Mouse (Mus musculus) C2C12 (cell line): ENCODE data around the gene Trmt11. TPM values are rescaled to one million over a fixed set of nuclear protein-coding genes. Genes with fewer than 3 reads are reported as not detected.

Source experiments
- H3K27me3 ChIP-seq: one replicate; pipeline ENCODE4 v1.6.1; 2011; ENCODE audit not compliant: control insufficient read depth, insufficient read depth, insufficient read length
- H3K36me3 ChIP-seq: one replicate; pipeline ENCODE4 v1.6.1; 2011; ENCODE audit not compliant: control insufficient read depth, insufficient read depth
- H3K4me3 ChIP-seq: one replicate; pipeline ENCODE4 v1.5.1; 2011; ENCODE audit warnings: mild to moderate bottlenecking, control low read depth; ENCODE audit not compliant: poor library complexity, insufficient read depth, severe bottlenecking
- H3K79me2 ChIP-seq: one replicate; pipeline ENCODE4 v1.6.1; 2011; ENCODE audit not compliant: control insufficient read depth, insufficient read depth
- H3K79me3 ChIP-seq: one replicate; pipeline ENCODE4 v1.6.1; 2011; ENCODE audit warnings: low read depth, control low read depth
- H3ac ChIP-seq: one replicate; pipeline ENCODE3; 2011; ENCODE audit warnings: low read depth; ENCODE audit not compliant: control insufficient read depth, insufficient read length
- CEBPB ChIP-seq: IDR thresholded peaks from one replicate; pipeline ENCODE4 v1.6.1; 2011; ENCODE audit warnings: low read depth, mild to moderate bottlenecking, control low read depth, moderate library complexity
- CTCF ChIP-seq: IDR thresholded peaks from one replicate; pipeline ENCODE4 v1.5.1; 2011; ENCODE audit not compliant: control insufficient read depth, insufficient read depth, insufficient read length
- FOSL1 ChIP-seq: IDR thresholded peaks from one replicate; pipeline ENCODE4 v1.8.0; 2011; ENCODE audit warnings: mild to moderate bottlenecking, low read length; ENCODE audit not compliant: poor library complexity, insufficient read depth, severe bottlenecking
- MAX ChIP-seq: IDR thresholded peaks from one replicate; pipeline ENCODE4 v1.6.1; 2011; ENCODE audit warnings: mild to moderate bottlenecking, control low read depth
- MYOD1 ChIP-seq: IDR thresholded peaks from one replicate; pipeline ENCODE4 v1.6.1; 2011; ENCODE audit warnings: low read depth; ENCODE audit not compliant: control insufficient read depth, insufficient read length
- MYOG ChIP-seq: IDR thresholded peaks from one replicate; pipeline ENCODE4 v1.6.1; 2011; ENCODE audit not compliant: control insufficient read depth, insufficient read length; ENCODE audit errors: extremely low read depth
- USF1 ChIP-seq: IDR thresholded peaks from one replicate; pipeline ENCODE4 v1.6.1; 2011; ENCODE audit warnings: low read depth, mild to moderate bottlenecking, control low read depth, moderate library complexity
- polyA plus RNA-seq: library from polyadenylated mRNA; unstranded; fragments of >200 nt; fragmentation: generic; extraction: Trizol; gene quantifications from one replicate; pipeline ENCODE4 v1.2.1, GENCODE M21; 2012; ENCODE audit warnings: missing spikeins

Gene Trmt11
- polyA plus RNA-seq, 1 experiment, result 2.6 TPM

GRCm38 (mm10) chr10:30577670-30578280 lies 22.8 kb downstream of the Trmt11 start:
- H3K27me3 ChIP-seq, result no peaks in the 10 kb centered on the region
- no peak for TF ChIP-seq MYOG
- no peak for TF ChIP-seq USF1
- no peak for TF ChIP-seq FOSL1
- no peak for TF ChIP-seq MYOD1
- TF ChIP-seq MAX, result no peak
- TF ChIP-seq CEBPB, result no peak

DNA sequence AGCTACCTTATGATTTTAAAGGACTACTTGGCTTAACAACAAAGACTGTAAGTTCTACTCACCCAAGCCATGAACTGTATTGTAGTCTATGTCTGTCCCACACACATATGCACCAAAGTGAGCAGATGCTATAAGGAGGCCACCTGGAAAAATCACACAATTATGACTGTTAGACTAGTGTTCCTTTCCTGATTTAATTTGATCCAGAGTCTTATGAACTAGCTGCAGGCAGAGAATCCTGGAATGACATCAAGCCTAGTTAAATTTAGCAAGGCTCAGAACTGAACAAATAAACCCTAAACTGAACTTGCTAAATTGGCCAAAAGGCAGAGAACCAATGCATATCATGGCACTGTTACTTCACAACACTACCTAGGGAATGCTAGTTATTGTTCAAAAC lies 34.2 kb downstream of the Trmt11 start:
- H3K36me3 ChIP-seq, result peaks cover 72% of the 10 kb centered on the region
- H3K79me2 ChIP-seq, result no peaks in the 10 kb centered on the region
- no peaks in the 10 kb centered on the region for H3K79me3 ChIP-seq
- H3ac ChIP-seq, result no peak overlapping the region
- H3K27me3 ChIP-seq, result no peaks in the 10 kb centered on the region
- H3K4me3 ChIP-seq, result no peak overlapping the region
- TF ChIP-seq MYOD1 (no peak), MYOG (no peak), USF1 (no peak), CTCF (no peak), FOSL1 (no peak), CEBPB (no peak), MAX (no peak)

More at GRCm38 (mm10) chr10:30577670-30578280, 22.8 kb downstream of the Trmt11 start:
- H3ac ChIP-seq, result no peak overlapping the region
- H3K4me3 ChIP-seq, result no peak overlapping the region
- H3K79me2 ChIP-seq, result peaks cover 44% of the 10 kb centered on the region
- peaks cover 34% of the 10 kb centered on the region for H3K36me3 ChIP-seq
- peaks cover 20% of the 10 kb centered on the region for H3K79me3 ChIP-seq

DNA sequence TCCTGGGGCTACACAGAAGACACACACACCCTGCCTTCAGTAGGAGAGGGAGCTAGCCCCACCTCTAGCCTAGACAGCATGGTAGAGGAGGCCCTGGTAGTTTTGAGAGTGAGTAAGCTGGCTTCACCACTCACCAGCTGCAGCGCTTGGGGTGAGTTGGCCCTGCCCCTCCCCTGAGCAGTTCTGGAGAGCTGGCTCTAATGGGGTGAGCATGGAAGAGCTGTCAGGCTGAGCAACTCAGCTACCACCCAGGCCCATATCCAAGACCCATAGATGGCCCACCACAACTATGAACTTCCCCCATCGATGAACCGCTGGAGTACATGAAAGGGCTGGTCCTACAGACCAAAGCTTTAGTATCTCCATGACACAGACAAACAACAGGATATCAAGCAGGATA lies 35.9 kb downstream of the Trmt11 start:
- TF ChIP-seq MYOD1 (no peak), MYOG (no peak), USF1 (no peak), MAX (no peak), CEBPB (no peak), CTCF (no peak), FOSL1 (no peak)
- H3K36me3 ChIP-seq, result peaks cover 88% of the 10 kb centered on the region
- no peaks in the 10 kb centered on the region for H3K79me2 ChIP-seq
- no peak overlapping the region for H3K4me3 ChIP-seq
- H3K79me3 ChIP-seq, result no peaks in the 10 kb centered on the region
- no peak overlapping the region for H3ac ChIP-seq
- H3K27me3 ChIP-seq, result no peaks in the 10 kb centered on the region

DNA sequence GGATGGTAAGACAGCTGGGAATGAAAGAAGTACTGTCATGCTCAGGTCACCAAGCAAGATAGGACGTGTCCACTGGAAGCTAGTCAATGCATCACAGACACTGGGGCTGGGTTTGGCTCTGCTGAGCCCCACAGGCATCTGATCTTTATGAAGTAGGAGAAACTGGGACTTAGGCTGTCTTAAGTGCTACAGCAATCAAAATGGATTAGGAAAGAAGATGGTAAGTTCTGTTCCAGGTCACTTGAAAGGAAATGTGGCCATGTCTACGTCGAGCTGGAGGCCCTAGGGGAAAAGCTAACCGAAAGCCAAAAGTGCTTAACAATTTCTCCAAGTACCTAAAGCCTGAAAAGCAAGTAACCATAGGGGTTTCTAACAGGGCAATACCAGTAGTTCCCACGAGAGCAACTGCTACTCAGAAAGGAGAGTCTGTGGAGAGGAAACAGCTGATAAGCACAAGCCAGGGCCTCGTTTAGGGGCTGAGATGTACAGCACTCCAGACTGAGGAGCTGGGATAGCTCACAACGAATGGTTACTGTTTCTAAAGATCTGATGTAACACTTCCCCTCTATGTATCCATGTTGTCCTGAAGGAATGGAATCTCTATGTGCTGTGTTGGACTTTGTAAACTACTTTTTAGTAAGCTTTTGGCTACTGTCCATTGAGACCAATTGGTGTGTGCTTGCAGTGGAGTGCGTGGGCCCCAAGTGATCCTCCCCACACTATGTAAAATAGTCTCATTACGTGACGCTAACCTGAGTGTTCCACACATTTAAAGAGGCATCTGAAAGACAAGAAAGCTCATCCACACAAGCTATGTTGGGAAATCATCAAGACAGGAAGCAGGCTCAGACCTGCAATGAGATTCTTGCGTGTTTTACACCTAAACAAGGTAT lies 44.6 kb downstream of the Trmt11 start:
- Histone ChIP-seq H3K4me3 (no peak overlapping the region), H3K36me3 (peaks cover 65% of the 10 kb centered on the region), H3K79me3 (no peaks in the 10 kb centered on the region), H3K79me2 (no peaks in the 10 kb centered on the region), H3K27me3 (no peaks in the 10 kb centered on the region), H3ac (no peak overlapping the region)
- TF ChIP-seq MAX, result no peak
- TF ChIP-seq USF1, result no peak
- no peak for TF ChIP-seq CTCF
- TF ChIP-seq MYOD1, result no peak
- no peak for TF ChIP-seq FOSL1
- TF ChIP-seq CEBPB, result no peak
- TF ChIP-seq MYOG, result no peak

DNA sequence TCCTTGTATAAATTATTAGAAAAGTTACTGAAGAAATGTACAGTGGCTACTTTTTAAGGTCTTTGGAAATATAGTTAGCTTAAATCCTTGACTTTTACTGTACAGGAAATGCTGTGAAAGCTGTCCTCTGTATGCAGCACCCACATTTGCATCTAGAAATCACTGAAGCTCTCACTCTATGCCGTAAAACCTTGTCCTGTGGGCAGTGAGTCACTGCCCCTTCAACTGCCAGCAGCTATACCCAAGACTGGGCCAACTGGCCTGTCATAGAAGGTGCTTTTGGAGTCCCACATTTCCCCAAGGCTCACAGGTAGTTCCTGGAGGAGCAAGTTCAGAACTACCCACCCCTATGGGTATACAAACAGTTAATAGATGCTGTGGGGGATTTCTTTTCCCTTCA lies 48.2 kb downstream of the Trmt11 start:
- Histone ChIP-seq H3K27me3 (no peaks in the 10 kb centered on the region), H3K36me3 (peaks cover 57% of the 10 kb centered on the region), H3K4me3 (no peak overlapping the region), H3K79me3 (no peaks in the 10 kb centered on the region), H3K79me2 (no peaks in the 10 kb centered on the region), H3ac (no peak overlapping the region)
- TF ChIP-seq CTCF, result no peak
- TF ChIP-seq MAX, result no peak
- TF ChIP-seq FOSL1, result no peak
- TF ChIP-seq USF1, result no peak
- no peak for TF ChIP-seq MYOD1
- no peak for TF ChIP-seq CEBPB
- no peak for TF ChIP-seq MYOG
